Mouse (Mus musculus) lung, postnatal 0 days (tissue): ENCODE data around the gene Acsl1. TPM values are rescaled to one million over a fixed set of nuclear protein-coding genes. Genes with fewer than 3 reads are reported as not detected.
A peak's percentile ranks its signal among the peaks of the same experiment; 100 is the strongest.

Experiments
- ATAC-seq: fragments of 200-750 bp; cut with Nextera tagmentation; 2 replicates; pipeline ENCODE4 v1.8.0; 2017; ENCODE audit warnings: moderate library complexity
- DNase-seq: peaks from one replicate; pipeline ENCODE4 v3.0.0-alpha.2; 2016; ENCODE audit warnings: low spot score
- H3K27ac ChIP-seq: fragments of 300-500 bp; sonication (generic); 2 replicates; pipeline ENCODE4 v1.5.1; 2014; ENCODE audit warnings: antibody characterized with exemption, mild to moderate bottlenecking, low read length, mixed read lengths
- H3K27me3 ChIP-seq: fragments of 300-500 bp; sonication (generic); replicated peaks from 2 replicates; pipeline ENCODE4 v1.6.1; 2014; ENCODE audit warnings: low read length, mixed read lengths; ENCODE audit not compliant: insufficient read depth
- H3K36me3 ChIP-seq: fragments of 300-500 bp; sonication (generic); 2 replicates; pipeline ENCODE4 v1.6.1; 2014; ENCODE audit warnings: low read length, mixed read lengths; ENCODE audit not compliant: insufficient read depth
- H3K4me1 ChIP-seq: fragments of 300-500 bp; sonication (generic); 2 replicates; pipeline ENCODE4 v1.6.1; 2014; ENCODE audit warnings: antibody characterized with exemption, low read depth, low read length, mixed read lengths; ENCODE audit not compliant: insufficient read depth
- H3K4me2 ChIP-seq: fragments of 300-500 bp; sonication (generic); replicated peaks from 2 replicates; pipeline ENCODE4 v1.6.1; 2014; ENCODE audit warnings: low read depth, mild to moderate bottlenecking, low read length, moderate library complexity, mixed read lengths
- H3K4me3 ChIP-seq: fragments of 300-500 bp; sonication (generic); 2 replicates; pipeline ENCODE4 v1.5.1; 2014; ENCODE audit warnings: low read depth, low read length
- H3K9ac ChIP-seq: fragments of 300-500 bp; sonication (generic); replicated peaks from 2 replicates; pipeline ENCODE4 v1.6.1; 2014; ENCODE audit warnings: low read depth, mild to moderate bottlenecking
- H3K9me3 ChIP-seq: fragments of 300-500 bp; sonication (generic); 2 replicates; pipeline ENCODE4 v1.6.1; 2016; ENCODE audit warnings: low read length, mixed read lengths
- CTCF ChIP-seq: IDR thresholded peaks from 2 replicates; pipeline ENCODE4 v1.5.1; 2016; ENCODE audit warnings: antibody characterized with exemption, mild to moderate bottlenecking
- EP300 ChIP-seq: IDR thresholded peaks from 2 replicates; pipeline ENCODE4 v1.6.1; 2016; ENCODE audit warnings: antibody characterized with exemption, mild to moderate bottlenecking, control low read depth
- WGBS: fragments of 180-500 bp; shearing (Covaris S2); extraction: QIAGEN DNeasy Blood & Tissue Kit; methylation state at CpG from one replicate; pipeline ENCODE4 v1.1.7; 2014; 5-methylcytosine and 5-hydroxymethylcytosine counted together
- polyA plus RNA-seq: library from polyadenylated mRNA; unstranded; fragments of >200 nt; fragmentation: Nextera tagmentation; extraction: Ambion mirVana; gene quantifications from 2 replicates; pipeline ENCODE4 v1.2.1, GENCODE M21; 2015

The Acsl1 gene
- polyA plus RNA-seq, 1 experiment from 2014 or later = 17.4 TPM

- DNase-seq (no peak), ATAC-seq (peak; percentile 19; the same call in 1 of the 2 replicates)
- Histone ChIP-seq H3K27ac (no peak overlapping the region), H3K9ac (no peak overlapping the region), H3K36me3 (no peaks in the 10 kb centered on the region), H3K4me3 (no peak overlapping the region), H3K4me2 (no peak overlapping the region), H3K4me1 (no peaks in the 10 kb centered on the region; the same call in 1 of the 2 replicates), H3K27me3 (no peaks in the 10 kb centered on the region), H3K9me3 (no peaks in the 10 kb centered on the region)
- 67% methylated on average over 14 of the region's 14 CpGs for WGBS
- TF ChIP-seq CTCF = no peak
- no peak for TF ChIP-seq EP300
These were observed 37.9 kb downstream of the Acsl1 start for GRCm38 (mm10) chr8:46508488-46509395.

DNA sequence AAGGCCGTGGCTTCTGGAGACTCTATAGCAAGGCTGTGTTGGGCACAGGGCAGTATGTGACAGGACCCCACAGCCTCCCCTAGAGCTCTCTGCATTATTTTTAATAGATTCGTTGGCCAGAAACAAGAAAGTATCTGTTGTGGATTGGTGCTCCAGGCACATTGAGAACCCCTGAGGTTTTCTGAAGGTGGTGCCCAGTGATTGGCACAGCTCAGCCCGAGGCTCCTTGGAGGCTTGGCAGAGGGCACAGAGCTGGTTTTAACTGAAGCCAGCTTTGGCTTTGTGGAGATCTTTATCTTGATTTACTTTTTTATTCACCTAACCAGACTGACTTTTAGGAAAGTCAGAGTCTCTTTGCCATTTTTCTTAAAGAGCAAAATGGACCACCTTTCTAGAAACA lies 38.6 kb downstream of the Acsl1 start:
- no peak overlapping the region for H3K4me3 ChIP-seq
- DNase-seq (no peak), ATAC-seq (no peak)
- no peak overlapping the region for H3K9ac ChIP-seq
- H3K27ac ChIP-seq = no peak overlapping the region
- H3K9me3 ChIP-seq = no peaks in the 10 kb centered on the region
- H3K4me1 ChIP-seq = no peaks in the 10 kb centered on the region; the same call in 1 of the 2 replicates
- no peaks in the 10 kb centered on the region for H3K36me3 ChIP-seq
- no peak for TF ChIP-seq EP300
- no peak for TF ChIP-seq CTCF
- no peak overlapping the region for H3K4me2 ChIP-seq
- H3K27me3 ChIP-seq = no peaks in the 10 kb centered on the region
- 91% methylated on average over 3 of the region's 3 CpGs for WGBS

DNA sequence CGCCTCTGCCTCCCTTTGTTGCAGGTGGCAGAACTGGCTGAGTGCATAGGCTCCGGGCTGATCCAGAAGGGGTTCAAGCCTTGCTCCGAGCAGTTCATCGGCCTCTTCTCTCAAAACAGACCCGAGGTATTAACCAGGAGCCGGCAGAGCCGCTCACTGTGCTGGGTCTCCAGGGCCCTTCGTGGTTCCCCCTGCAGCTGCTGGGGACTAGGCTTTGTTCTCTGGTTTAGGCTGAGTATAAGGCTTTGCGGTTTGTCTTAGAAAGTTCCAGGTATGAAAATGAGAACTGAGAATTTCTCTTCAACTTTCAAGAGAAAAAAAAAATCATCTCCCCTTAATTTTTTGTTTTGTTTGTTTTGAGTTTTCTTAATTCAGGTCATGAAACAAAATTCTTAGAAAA lies 40.5 kb downstream of the Acsl1 start:
- Histone ChIP-seq H3K9me3 (no peaks in the 10 kb centered on the region), H3K4me2 (no peak overlapping the region), H3K9ac (no peak overlapping the region), H3K4me3 (no peak overlapping the region), H3K27ac (no peak overlapping the region), H3K27me3 (no peaks in the 10 kb centered on the region), H3K36me3 (no peaks in the 10 kb centered on the region), H3K4me1 (no peaks in the 10 kb centered on the region)
- ATAC-seq (no peak), DNase-seq (no peak)
- no peak for TF ChIP-seq EP300
- TF ChIP-seq CTCF = no peak
- WGBS = 90% methylated on average over 9 of the region's 9 CpGs

GRCm38 (mm10) chr8:46512538-46512937 lies 41.7 kb downstream of the Acsl1 start:
- no peaks in the 10 kb centered on the region for H3K27me3 ChIP-seq
- H3K9ac ChIP-seq = no peak overlapping the region
- no peaks in the 10 kb centered on the region for H3K36me3 ChIP-seq
- H3K4me1 ChIP-seq = no peaks in the 10 kb centered on the region
- WGBS = 36% methylated on average over 8 of the region's 8 CpGs
- H3K27ac ChIP-seq = no peak overlapping the region
- peak; percentile 23; the same call in 1 of the 2 replicates for ATAC-seq
- TF ChIP-seq CTCF = no peak
- TF ChIP-seq EP300 = no peak
- no peak overlapping the region for H3K4me3 ChIP-seq
- peak; percentile 19 for DNase-seq
- no peaks in the 10 kb centered on the region for H3K9me3 ChIP-seq
- no peak overlapping the region for H3K4me2 ChIP-seq

DNA sequence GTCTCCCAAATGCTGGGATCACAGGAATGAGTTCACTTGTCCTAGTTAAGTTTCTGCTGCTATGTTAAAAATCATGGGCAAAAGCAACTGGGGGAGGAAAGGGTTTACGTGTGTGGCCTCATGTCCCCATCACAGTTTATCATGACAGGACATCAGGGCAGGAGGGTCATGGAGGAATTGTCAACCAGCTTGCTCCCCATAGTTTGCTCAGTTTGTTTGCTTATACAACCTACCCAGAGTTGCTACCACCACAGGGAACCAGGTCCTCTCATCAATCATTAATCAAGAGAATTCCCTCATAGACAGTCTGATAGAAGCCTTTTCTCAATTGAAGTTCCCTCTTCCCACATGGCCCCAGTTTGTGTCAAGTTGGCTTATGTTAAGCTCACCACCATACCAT lies 43.2 kb downstream of the Acsl1 start:
- Histone ChIP-seq H3K9me3 (no peaks in the 10 kb centered on the region), H3K36me3 (no peaks in the 10 kb centered on the region), H3K4me1 (no peaks in the 10 kb centered on the region), H3K27ac (no peak overlapping the region), H3K4me3 (no peak overlapping the region), H3K9ac (no peak overlapping the region), H3K4me2 (no peak overlapping the region), H3K27me3 (no peaks in the 10 kb centered on the region)
- 75% methylated on average over 1 of the region's 1 CpGs for WGBS
- no peak for ATAC-seq
- no peak for DNase-seq
- TF ChIP-seq EP300 = no peak
- no peak for TF ChIP-seq CTCF

DNA sequence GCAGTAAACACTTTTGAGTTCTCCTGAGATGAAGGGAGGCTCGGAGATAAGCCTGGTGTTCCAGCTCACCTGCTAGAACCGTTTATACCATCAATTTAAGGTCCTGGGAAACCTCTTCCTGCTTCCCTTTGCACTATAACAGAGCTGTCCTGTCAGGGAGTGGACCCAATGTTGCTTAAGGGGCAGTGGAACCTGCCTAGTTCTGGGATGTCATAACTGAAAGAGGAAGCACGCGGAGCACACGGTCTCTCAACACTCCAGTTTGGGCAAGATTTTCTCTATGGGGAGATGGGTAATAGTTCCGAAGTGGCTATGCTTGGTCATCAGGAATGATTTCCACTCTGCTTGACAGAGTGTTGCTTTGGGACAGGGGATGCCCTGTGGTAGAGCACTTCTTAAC lies 49.8 kb downstream of the Acsl1 start:
- Histone ChIP-seq H3K4me1 (no peaks in the 10 kb centered on the region), H3K9ac (no peak overlapping the region), H3K36me3 (0 out of 2 replicates have a peak, but pooled peaks cover 5% of the 10 kb centered on the region), H3K9me3 (no peaks in the 10 kb centered on the region), H3K4me3 (no peak overlapping the region), H3K27ac (no peak overlapping the region), H3K4me2 (no peak overlapping the region), H3K27me3 (no peaks in the 10 kb centered on the region)
- no peak for TF ChIP-seq EP300
- no peak for TF ChIP-seq CTCF
- no peak for DNase-seq
- no peak for ATAC-seq
- WGBS = 71% methylated on average over 6 of the region's 6 CpGs
